Mouse (Mus musculus) embryonic facial prominence, embryonic 11.5 days (tissue): ENCODE results near the gene Nol3. TPM values are rescaled to one million over a fixed set of nuclear protein-coding genes. Genes with fewer than 3 reads are reported as not detected.

ENCODE experiments used
- ATAC-seq: fragments of 200-750 bp; cut with Nextera tagmentation; replicated peaks from 2 replicates; pipeline ENCODE4 v1.8.0; 2017; ENCODE audit warnings: low read depth; ENCODE audit not compliant: insufficient number of reproducible peaks, low FRiP score, low TSS enrichment
- DNase-seq: peaks from one replicate; pipeline ENCODE4 v3.0.0-alpha.2; 2015; ENCODE audit warnings: low spot score
- H3K27ac ChIP-seq: fragments of 300-500 bp; sonication (generic); replicated peaks from 2 replicates; pipeline ENCODE4 v1.5.1; 2014; ENCODE audit warnings: mild to moderate bottlenecking, low read depth, low read length, control low read depth
- H3K27me3 ChIP-seq: fragments of 300-500 bp; sonication (generic); 2 replicates; pipeline ENCODE4 v1.6.1; 2014; ENCODE audit warnings: mild to moderate bottlenecking, low read length, moderate library complexity, mixed read lengths; ENCODE audit not compliant: control insufficient read depth, insufficient read depth
- H3K36me3 ChIP-seq: fragments of 300-500 bp; sonication (generic); replicated peaks from 2 replicates; pipeline ENCODE4 v1.6.1; 2014; ENCODE audit warnings: low read depth, mild to moderate bottlenecking, low read length, moderate library complexity, mixed read lengths; ENCODE audit not compliant: control insufficient read depth, insufficient read depth
- H3K4me1 ChIP-seq: fragments of 300-500 bp; sonication (generic); 2 replicates; pipeline ENCODE4 v1.6.1; 2014; ENCODE audit warnings: low read length, mixed read lengths; ENCODE audit not compliant: control insufficient read depth, insufficient read depth
- H3K4me2 ChIP-seq: fragments of 300-500 bp; sonication (generic); 2 replicates; pipeline ENCODE4 v1.6.1; 2014; ENCODE audit warnings: low read depth, mild to moderate bottlenecking, control low read depth, low read length, moderate library complexity
- H3K4me3 ChIP-seq: fragments of 300-500 bp; sonication (generic); 2 replicates; pipeline ENCODE4 v1.5.1; 2014; ENCODE audit warnings: low read depth, low read length, control low read depth
- H3K9ac ChIP-seq: fragments of 300-500 bp; sonication (generic); replicated peaks from 2 replicates; pipeline ENCODE4 v1.6.1; 2014; ENCODE audit warnings: mild to moderate bottlenecking, control low read depth, low read length
- H3K9me3 ChIP-seq: fragments of 300-500 bp; sonication (generic); replicated peaks from 2 replicates; pipeline ENCODE4 v1.6.1; 2016; ENCODE audit warnings: mild to moderate bottlenecking, low read length, inconsistent platforms, mixed read lengths; ENCODE audit not compliant: control insufficient read depth
- WGBS: fragments of 180-500 bp; shearing (Covaris S2); extraction: QIAGEN DNeasy Blood & Tissue Kit; methylation state at CpG from one replicate; pipeline ENCODE4 v1.1.7; 2014; 5-methylcytosine and 5-hydroxymethylcytosine counted together
- polyA plus RNA-seq: library from polyadenylated mRNA; unstranded; fragments of >200 nt; fragmentation: Nextera tagmentation; extraction: Ambion mirVana; gene quantifications from 2 replicates; pipeline ENCODE4 v1.2.1, GENCODE M21; 2014

The Nol3 gene
- polyA plus RNA-seq, 1 experiment from 2014 or later: 0.84 TPM

DNA sequence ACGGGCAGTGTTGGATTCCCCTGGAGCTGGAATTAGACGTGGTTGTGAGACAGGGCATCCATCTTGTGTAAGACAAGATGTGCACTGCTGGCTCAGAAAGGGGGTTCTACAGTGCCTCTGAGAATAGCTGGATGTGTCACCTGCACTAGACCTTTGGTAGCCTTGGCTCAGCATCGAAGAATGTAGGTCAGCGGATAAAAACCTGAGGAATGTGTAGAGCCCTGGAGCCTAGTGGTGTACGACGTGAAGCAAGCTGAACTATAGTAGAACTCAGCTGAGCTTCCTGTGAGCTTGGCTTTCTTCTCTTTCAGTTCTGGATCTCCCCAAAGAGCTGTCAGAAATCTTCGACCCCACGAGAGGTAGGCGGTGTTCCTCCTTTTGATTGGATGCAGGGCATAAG, 27.9 kb downstream of the Nol3 start:
- H3K9me3 ChIP-seq: no peaks in the 10 kb centered on the region
- H3K9ac ChIP-seq: no peak overlapping the region
- peaks cover 6% of the 10 kb centered on the region for H3K4me1 ChIP-seq
- peaks cover 7% of the 10 kb centered on the region; the same call in 1 of the 2 replicates for H3K36me3 ChIP-seq
- no peak overlapping the region for H3K27ac ChIP-seq
- no peak overlapping the region for H3K4me2 ChIP-seq
- ATAC-seq (no peak), DNase-seq (no peak)
- WGBS: 88% methylated on average over 9 of the region's 9 CpGs
- no peak overlapping the region for H3K4me3 ChIP-seq
- no peaks in the 10 kb centered on the region for H3K27me3 ChIP-seq

- WGBS: 75% methylated on average over 9 of the region's 9 CpGs
- ATAC-seq (no peak), DNase-seq (no peak)
- no peak overlapping the region for H3K4me3 ChIP-seq
- peaks cover 5% of the 10 kb centered on the region; the same call in 1 of the 2 replicates for H3K4me1 ChIP-seq
- H3K36me3 ChIP-seq: peaks cover 7% of the 10 kb centered on the region; the same call in 1 of the 2 replicates
- no peak overlapping the region for H3K9ac ChIP-seq
- H3K27me3 ChIP-seq: no peaks in the 10 kb centered on the region
- H3K9me3 ChIP-seq: no peaks in the 10 kb centered on the region
- no peak overlapping the region for H3K4me2 ChIP-seq
- H3K27ac ChIP-seq: no peak overlapping the region
These were observed 28.6 kb downstream of the Nol3 start for GRCm38 (mm10) chr8:105304325-105305210.

DNA sequence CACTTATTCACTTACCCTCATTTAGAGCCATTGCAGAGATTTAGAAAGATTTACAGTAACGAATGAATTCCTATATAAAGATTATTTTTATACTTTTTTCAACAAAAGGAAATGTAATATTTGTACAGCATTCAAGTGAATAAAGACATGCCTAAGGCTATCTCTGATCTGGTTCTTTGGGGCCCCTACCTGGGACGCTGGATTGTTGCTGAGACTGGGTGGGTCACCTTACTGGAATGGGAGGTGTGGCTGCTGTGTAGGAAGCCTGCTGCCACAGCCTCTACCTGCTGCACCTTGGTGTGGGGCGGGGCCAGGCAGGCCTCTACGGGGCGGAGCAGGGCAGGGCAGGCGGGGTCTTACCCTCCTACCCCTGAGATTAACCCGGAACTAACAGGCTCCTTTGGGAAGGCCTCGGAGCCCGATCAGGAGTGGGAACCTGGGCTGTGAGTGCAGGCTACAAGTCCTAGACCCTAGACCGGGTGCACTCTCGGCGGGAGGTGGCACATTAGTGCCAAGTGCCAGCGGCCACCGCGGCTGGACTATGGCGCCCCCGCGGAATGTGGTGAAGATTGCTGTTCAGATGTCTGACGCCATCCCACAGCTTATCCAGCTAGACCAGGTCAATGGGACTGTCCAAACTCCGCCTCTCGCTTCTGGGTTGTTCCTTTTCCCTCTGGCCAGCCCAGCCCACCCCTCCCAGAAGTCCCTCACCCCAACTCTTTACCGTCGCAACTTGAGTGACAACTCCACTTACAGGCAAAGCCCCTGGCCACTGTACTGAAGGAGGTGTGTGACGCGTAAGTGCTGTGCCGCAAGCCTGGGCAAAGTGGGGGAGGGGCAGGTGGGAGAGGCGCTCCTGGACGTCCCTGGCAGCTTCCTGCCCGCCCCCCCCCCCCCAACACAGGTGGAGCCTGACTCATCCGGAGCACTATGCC, 29.5 kb downstream of the Nol3 start, which contains the start of gene Elmo3:
Gene Elmo3, plus strand, starts transcription at position 391 of the 935 bp plus-strand sequence.
- H3K4me1 ChIP-seq: peaks cover 5% of the 10 kb centered on the region; the same call in 1 of the 2 replicates
- peak; percentile 66 for ATAC-seq
- 6% methylated on average over 26 of the region's 30 CpGs for WGBS
- H3K36me3 ChIP-seq: peaks cover 7% of the 10 kb centered on the region; the same call in 1 of the 2 replicates
- DNase-seq: peak; percentile 67
- peak within 1 kb of the TSS; percentile 57 for H3K4me2 ChIP-seq
- peak within 1 kb of the TSS; percentile 25 for H3K4me3 ChIP-seq
- H3K9ac ChIP-seq: peak within 1 kb of the TSS; percentile 53
- H3K27me3 ChIP-seq: no peaks in the 10 kb centered on the region
- H3K27ac ChIP-seq: peak within 1 kb of the TSS; percentile 56; the same call in 1 of the 2 replicates
- H3K9me3 ChIP-seq: no peaks in the 10 kb centered on the region

- 52% methylated on average over 5 of the region's 5 CpGs for WGBS
- Histone ChIP-seq H3K4me1 (peaks cover 5% of the 10 kb centered on the region; the same call in 1 of the 2 replicates), H3K4me2 (peak overlapping the region; percentile 57), H3K4me3 (peak overlapping the region; percentile 25), H3K27ac (0 out of 2 replicates have a peak overlapping the region, but pooled peaks have one; percentile 38), H3K9me3 (no peaks in the 10 kb centered on the region), H3K36me3 (0 out of 2 replicates have a peak, but pooled peaks cover 6% of the 10 kb centered on the region), H3K27me3 (no peaks in the 10 kb centered on the region), H3K9ac (peak overlapping the region; percentile 53)
- ATAC-seq (peak; percentile 19), DNase-seq (peak; percentile 60)
These were observed 30.3 kb downstream of the Nol3 start for GRCm38 (mm10) chr8:105306146-105306691.

GRCm38 (mm10) chr8:105307670-105308069, 31.7 kb downstream of the Nol3 start:
- WGBS: 93% methylated on average over 13 of the region's 13 CpGs
- Histone ChIP-seq H3K27me3 (no peaks in the 10 kb centered on the region), H3K9ac (no peak overlapping the region), H3K4me3 (no peak overlapping the region), H3K9me3 (no peaks in the 10 kb centered on the region), H3K4me2 (no peak overlapping the region), H3K4me1 (peaks cover 5% of the 10 kb centered on the region; the same call in 1 of the 2 replicates), H3K36me3 (0 out of 2 replicates have a peak, but pooled peaks cover 2% of the 10 kb centered on the region), H3K27ac (no peak overlapping the region)
- no peak for ATAC-seq
- no peak for DNase-seq

GRCm38 (mm10) chr8:105308428-105308827, 32.5 kb downstream of the Nol3 start:
- Histone ChIP-seq H3K9ac (no peak overlapping the region), H3K4me3 (no peak overlapping the region), H3K36me3 (no peaks in the 10 kb centered on the region), H3K27me3 (no peaks in the 10 kb centered on the region), H3K27ac (no peak overlapping the region), H3K4me2 (no peak overlapping the region), H3K9me3 (no peaks in the 10 kb centered on the region), H3K4me1 (peaks cover 5% of the 10 kb centered on the region; the same call in 1 of the 2 replicates)
- ATAC-seq (no peak), DNase-seq (no peak)
- WGBS: 89% methylated on average over 10 of the region's 10 CpGs

GRCm38 (mm10) chr8:105309142-105309847, 33.4 kb downstream of the Nol3 start:
- Histone ChIP-seq H3K9ac (no peak overlapping the region), H3K4me3 (no peak overlapping the region), H3K4me1 (peaks cover 5% of the 10 kb centered on the region; the same call in 1 of the 2 replicates), H3K36me3 (no peaks in the 10 kb centered on the region), H3K9me3 (no peaks in the 10 kb centered on the region), H3K27me3 (no peaks in the 10 kb centered on the region), H3K4me2 (no peak overlapping the region), H3K27ac (no peak overlapping the region)
- DNase-seq (no peak), ATAC-seq (no peak)
- WGBS: 84% methylated on average over 15 of the region's 15 CpGs
